Mouse (Mus musculus) stomach, postnatal 0 days (tissue): ENCODE data around the gene Gpr182. TPM values are rescaled to one million over a fixed set of nuclear protein-coding genes. Genes with fewer than 3 reads are reported as not detected.

Experiments
- ATAC-seq: fragments of 200-750 bp; cut with Nextera tagmentation; 2 replicates; pipeline ENCODE4 v1.8.0; 2017; ENCODE audit not compliant: low FRiP score, low TSS enrichment
- DNase-seq: peaks from one replicate; pipeline ENCODE4 v3.0.0-alpha.2; 2016; ENCODE audit warnings: low spot score
- H3K27ac ChIP-seq: fragments of 300-500 bp; sonication (generic); replicated peaks from 2 replicates; pipeline ENCODE4 v1.5.1; 2014; ENCODE audit warnings: mild to moderate bottlenecking, control low read depth
- H3K27me3 ChIP-seq: fragments of 300-500 bp; sonication (generic); 2 replicates; pipeline ENCODE4 v1.6.1; 2014; ENCODE audit warnings: low read length; ENCODE audit not compliant: control insufficient read depth, insufficient read depth
- H3K36me3 ChIP-seq: fragments of 300-500 bp; sonication (generic); 2 replicates; pipeline ENCODE4 v1.6.1; 2014; ENCODE audit warnings: low read length, mixed read lengths; ENCODE audit not compliant: control insufficient read depth, insufficient read depth
- H3K4me1 ChIP-seq: fragments of 300-500 bp; sonication (generic); replicated peaks from 2 replicates; pipeline ENCODE4 v1.6.1; 2014; ENCODE audit warnings: antibody characterized with exemption; ENCODE audit not compliant: control insufficient read depth, insufficient read depth
- H3K4me2 ChIP-seq: fragments of 300-500 bp; sonication (generic); replicated peaks from 2 replicates; pipeline ENCODE4 v1.6.1; 2014; ENCODE audit warnings: low read depth, mild to moderate bottlenecking, control low read depth, moderate library complexity
- H3K4me3 ChIP-seq: fragments of 300-500 bp; sonication (generic); 2 replicates; pipeline ENCODE4 v1.5.1; 2014; ENCODE audit warnings: low read depth, low read length, control low read depth
- H3K9ac ChIP-seq: fragments of 300-500 bp; sonication (generic); 2 replicates; pipeline ENCODE4 v1.6.1; 2014; ENCODE audit warnings: mild to moderate bottlenecking, low read length, control low read depth, mixed read lengths
- H3K9me3 ChIP-seq: fragments of 300-500 bp; sonication (generic); 2 replicates; pipeline ENCODE4 v1.6.1; 2016; ENCODE audit warnings: low read length; ENCODE audit not compliant: control insufficient read depth
- CTCF ChIP-seq: IDR thresholded peaks from 2 replicates; pipeline ENCODE4 v1.5.1; 2016; ENCODE audit warnings: antibody characterized with exemption, low read depth, mild to moderate bottlenecking, moderate library complexity
- EP300 ChIP-seq: optimal IDR thresholded peaks from 2 replicates; pipeline ENCODE3; 2016; ENCODE audit warnings: antibody characterized with exemption
- WGBS: fragments of 180-500 bp; shearing (Covaris S2); extraction: QIAGEN DNeasy Blood & Tissue Kit; methylation state at CpG from one replicate; pipeline ENCODE4 v1.1.7; 2014; 5-methylcytosine and 5-hydroxymethylcytosine counted together
- polyA plus RNA-seq: library from polyadenylated mRNA; unstranded; fragments of >200 nt; fragmentation: Nextera tagmentation; extraction: Ambion mirVana; gene quantifications from 2 replicates; pipeline ENCODE4 v1.2.1, GENCODE M21; 2015

Gene Gpr182
- polyA plus RNA-seq, 1 experiment from 2014 or later = 0.92 TPM

DNA sequence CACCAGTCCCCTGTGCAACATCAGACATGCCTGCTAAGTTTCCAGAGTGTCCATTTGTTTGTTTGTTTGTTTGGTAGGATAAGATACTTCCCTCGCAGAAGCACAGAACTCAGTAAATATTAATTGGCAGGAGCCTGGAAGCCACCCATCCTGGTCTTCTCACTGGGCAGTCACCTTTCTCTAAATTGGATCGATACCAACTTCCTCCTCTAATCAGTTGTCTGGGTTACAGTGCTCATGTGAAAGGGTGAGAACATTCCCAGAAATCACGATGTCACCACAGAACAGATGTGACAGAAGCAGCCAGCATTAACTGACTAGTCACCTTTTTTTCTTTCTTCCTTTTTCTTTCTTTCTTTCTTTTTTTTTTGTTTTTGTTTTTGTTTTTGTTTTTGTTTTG, 3.7 kb upstream of the Gpr182 start:
- TF ChIP-seq CTCF (no peak), EP300 (no peak)
- no peaks in the 10 kb centered on the region for H3K27me3 ChIP-seq
- no peak overlapping the region for H3K9ac ChIP-seq
- H3K9me3 ChIP-seq = no peaks in the 10 kb centered on the region
- no peaks in the 10 kb centered on the region for H3K4me1 ChIP-seq
- no peaks in the 10 kb centered on the region for H3K36me3 ChIP-seq
- H3K27ac ChIP-seq = no peak overlapping the region; the same call in 1 of the 2 replicates
- no peak overlapping the region for H3K4me2 ChIP-seq
- no peak for ATAC-seq
- WGBS = 46% methylated on average over 3 of the region's 3 CpGs
- DNase-seq = no peak
- no peak overlapping the region for H3K4me3 ChIP-seq

DNA sequence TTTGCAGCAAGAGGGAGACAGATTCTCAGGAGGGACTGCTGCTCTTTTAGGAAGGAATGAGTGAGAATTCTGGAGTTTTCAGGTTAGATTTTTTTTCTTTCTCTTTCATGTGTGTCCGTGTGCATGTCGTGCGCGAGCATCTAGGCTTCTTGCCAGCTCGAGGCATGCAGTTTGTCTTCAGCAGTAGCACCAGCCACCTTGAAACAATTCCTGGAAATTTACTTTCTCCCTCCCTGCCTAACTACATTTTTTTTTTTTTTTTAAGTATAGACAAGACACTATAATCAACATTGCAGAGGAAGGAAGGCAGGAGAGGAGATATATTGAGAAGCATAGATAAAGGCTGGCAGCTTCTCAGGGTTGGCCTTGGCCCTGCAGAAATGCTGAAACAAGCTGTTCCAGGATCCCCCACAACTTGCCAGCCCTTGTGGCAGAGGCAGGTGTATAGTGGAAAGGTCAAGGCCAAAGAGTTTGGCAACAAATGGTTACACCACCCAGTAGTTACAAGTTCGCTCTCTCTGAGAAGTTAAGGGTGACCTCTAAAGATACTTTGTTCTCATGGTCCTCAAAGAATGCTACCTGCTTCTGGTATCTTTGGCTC, 3.1 kb upstream of the Gpr182 start:
- H3K27ac ChIP-seq = no peak overlapping the region; the same call in 1 of the 2 replicates
- TF ChIP-seq CTCF (no peak), EP300 (no peak)
- no peak for ATAC-seq
- no peaks in the 10 kb centered on the region for H3K9me3 ChIP-seq
- no peaks in the 10 kb centered on the region for H3K36me3 ChIP-seq
- H3K27me3 ChIP-seq = no peaks in the 10 kb centered on the region
- H3K9ac ChIP-seq = no peak overlapping the region
- H3K4me2 ChIP-seq = no peak overlapping the region
- no peak overlapping the region for H3K4me3 ChIP-seq
- H3K4me1 ChIP-seq = no peaks in the 10 kb centered on the region
- DNase-seq = no peak
- 51% methylated on average over 6 of the region's 6 CpGs for WGBS

DNA sequence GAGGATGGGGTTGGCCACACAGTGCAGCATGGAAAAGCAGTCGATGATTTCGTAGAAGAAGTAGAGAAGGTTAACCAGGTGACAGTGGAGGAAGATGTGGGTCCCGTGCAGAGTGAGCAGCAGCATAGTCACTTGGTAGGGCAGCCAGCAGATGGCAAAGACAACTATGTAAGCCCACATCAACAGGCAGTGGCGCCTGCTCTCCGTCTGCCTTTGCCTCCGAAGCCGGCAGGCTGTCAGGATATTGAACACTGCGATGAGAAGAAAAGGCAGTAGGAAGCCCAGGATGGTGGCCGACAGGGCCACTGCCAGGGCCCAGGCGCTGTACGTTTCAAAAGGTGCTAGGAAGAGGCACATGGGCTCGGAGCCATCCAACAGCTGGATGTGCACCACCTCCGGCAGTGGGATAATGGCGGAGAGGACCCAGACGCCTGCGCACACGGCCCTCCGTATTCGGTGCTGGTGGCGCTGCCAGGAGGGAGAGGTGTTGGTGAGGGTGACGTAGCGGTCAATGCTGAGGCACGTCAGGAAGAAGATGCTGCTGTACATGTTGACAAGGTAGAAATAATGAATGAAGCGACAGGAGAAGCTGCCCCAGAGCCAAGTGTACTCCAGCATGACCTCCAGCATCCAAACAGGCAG, 1.3 kb downstream of the Gpr182 start:
- H3K4me3 ChIP-seq = no peak overlapping the region
- TF ChIP-seq EP300 = no peak
- no peak for TF ChIP-seq CTCF
- ATAC-seq (no peak), DNase-seq (no peak)
- no peak overlapping the region for H3K9ac ChIP-seq
- no peaks in the 10 kb centered on the region for H3K27me3 ChIP-seq
- 0 out of 2 replicates have a peak overlapping the region, but pooled peaks have one; percentile 32 for H3K4me2 ChIP-seq
- no peaks in the 10 kb centered on the region for H3K4me1 ChIP-seq
- 61% methylated on average over 24 of the region's 24 CpGs for WGBS
- H3K27ac ChIP-seq = no peak overlapping the region
- H3K36me3 ChIP-seq = 0 out of 2 replicates have a peak, but pooled peaks cover 3% of the 10 kb centered on the region
- H3K9me3 ChIP-seq = no peaks in the 10 kb centered on the region

DNA sequence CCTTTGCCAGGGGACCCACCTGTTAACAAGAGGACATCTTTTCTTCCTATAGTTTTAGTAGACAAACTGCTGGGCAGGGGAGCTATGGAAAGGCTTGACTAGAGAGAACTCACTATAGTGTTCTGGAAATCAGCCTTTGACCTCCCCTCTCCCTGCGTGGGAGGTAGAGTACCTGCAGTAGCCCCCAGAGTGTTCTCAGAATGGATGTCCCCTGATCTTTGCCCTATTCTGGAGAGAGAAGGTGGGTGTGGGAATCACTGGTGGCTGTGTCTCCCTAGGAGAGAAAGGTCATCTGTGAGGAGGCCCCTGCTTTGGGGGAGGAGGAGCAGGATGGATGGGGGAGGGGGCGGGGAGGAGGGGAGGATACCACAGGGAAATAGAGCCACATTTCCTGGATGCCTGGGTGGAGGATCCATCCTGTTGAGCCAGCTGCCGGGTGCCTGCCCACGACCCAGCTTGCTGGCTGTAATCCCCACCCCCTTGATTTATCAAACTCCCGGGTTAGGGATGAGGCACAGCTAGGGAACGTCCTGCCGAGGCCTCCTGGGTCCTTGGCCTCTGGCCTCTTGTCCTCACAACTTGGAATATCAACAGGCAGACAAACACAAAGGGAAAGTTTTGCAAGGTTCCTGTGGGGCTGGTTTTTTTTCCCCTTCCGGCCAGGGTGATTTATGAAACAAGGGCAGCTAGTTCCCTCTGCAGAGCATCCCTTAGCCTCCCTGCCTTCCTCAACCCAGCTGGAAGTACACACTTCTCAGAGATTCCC, 2.5 kb downstream of the Gpr182 start:
- Histone ChIP-seq H3K4me3 (no peak overlapping the region), H3K27me3 (no peaks in the 10 kb centered on the region), H3K9ac (no peak overlapping the region), H3K9me3 (no peaks in the 10 kb centered on the region), H3K4me1 (no peaks in the 10 kb centered on the region), H3K36me3 (peaks cover 7% of the 10 kb centered on the region), H3K4me2 (no peak overlapping the region; the same call in 1 of the 2 replicates), H3K27ac (no peak overlapping the region)
- ATAC-seq (no peak; the same call in 1 of the 2 replicates), DNase-seq (no peak)
- 10% methylated on average over 7 of the region's 8 CpGs for WGBS
- no peak for TF ChIP-seq CTCF
- TF ChIP-seq EP300 = no peak

DNA sequence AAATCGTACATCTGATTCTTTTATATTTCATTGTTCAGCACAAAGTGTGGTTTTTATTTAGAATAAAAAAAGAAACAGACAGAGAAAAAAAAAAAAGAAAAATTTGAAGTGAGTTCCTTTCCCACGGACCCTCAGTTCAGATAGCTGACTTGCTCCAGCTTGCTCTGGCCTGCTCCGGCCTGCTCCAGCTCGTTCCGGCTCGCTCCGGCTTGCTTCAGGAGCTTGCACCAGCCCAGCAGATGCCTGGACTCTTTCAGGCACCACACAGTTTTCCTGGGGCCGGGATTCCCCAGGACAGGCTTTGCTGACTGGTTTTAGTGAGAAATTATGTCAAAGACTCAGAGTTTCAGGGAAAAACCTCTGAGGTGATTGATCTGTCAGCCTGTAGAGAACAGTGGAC, 4.3 kb downstream of the Gpr182 start:
- no peak overlapping the region for H3K9ac ChIP-seq
- H3K27ac ChIP-seq = no peak overlapping the region
- no peaks in the 10 kb centered on the region for H3K4me1 ChIP-seq
- no peaks in the 10 kb centered on the region for H3K27me3 ChIP-seq
- H3K9me3 ChIP-seq = no peaks in the 10 kb centered on the region
- peaks cover 22% of the 10 kb centered on the region for H3K36me3 ChIP-seq
- H3K4me2 ChIP-seq = no peak overlapping the region
- WGBS = 84% methylated on average over 8 of the region's 8 CpGs
- ATAC-seq (no peak), DNase-seq (no peak)
- TF ChIP-seq EP300 (no peak), CTCF (no peak)
- H3K4me3 ChIP-seq = no peak overlapping the region
